Mouse (Mus musculus): ENCODE measurements around the gene Gm11627. TPM values are rescaled to one million over a fixed set of nuclear protein-coding genes. Genes with fewer than 3 reads are reported as not detected.

Gene Gm11627
- polyA plus RNA-seq (2012; rRNA removed) = 0.27 TPM in 1 of 2 replicates, not detected in the other

- WGBS = 37% methylated on average over 23 of the region's 23 CpGs
- 0 out of 2 replicates have a peak, but pooled peaks cover 2% of the 10 kb centered on the region for H3K27me3 ChIP-seq (ENCODE audit: control insufficient read depth, insufficient read depth, low read length)
- no peak within 1 kb of the TSS for H3K27ac ChIP-seq (ENCODE audit: insufficient read depth, low read length)
- TF ChIP-seq CTCF (IDR thresholded peaks at IDR 0.05; ENCODE audit: extremely low read depth, insufficient read depth, insufficient read length, insufficient replicate concordance) = no peak
- TF ChIP-seq POLR2A (IDR thresholded peaks at IDR 0.05; ENCODE audit: low read depth, low read length) = no peak
- H3K36me3 ChIP-seq (ENCODE audit: control insufficient read depth, insufficient read depth, low read length) = no peaks in the 10 kb centered on the region
- no peak for DNase-seq (ENCODE audit: low read depth in 1 of 2, low spot score in 2 of 2)
- no peaks in the 10 kb centered on the region; the same call in 1 of the 2 replicates for H3K4me1 ChIP-seq (ENCODE audit: control insufficient read depth, insufficient read depth, insufficient read length)
- peak within 1 kb of the TSS; percentile 11; the same call in 1 of the 2 replicates for H3K4me3 ChIP-seq (ENCODE audit: extremely low read depth, insufficient read depth, insufficient read length)
Observed at GRCm38 (mm10) chr11:102579165-102580033, at the start of gene Gm11627. Gene Gm11627, minus strand, starts transcription at chr11:102579461.

GRCm38 (mm10) chr11:102628529-102628928 is 49.3 kb upstream of the Gm11627 start:
- Histone ChIP-seq H3K27me3 (ENCODE audit: control insufficient read depth, insufficient read depth, low read length) (no peaks in the 10 kb centered on the region), H3K36me3 (ENCODE audit: control insufficient read depth, insufficient read depth, low read length) (no peaks in the 10 kb centered on the region), H3K4me3 (ENCODE audit: extremely low read depth, insufficient read depth, insufficient read length) (no peak overlapping the region), H3K4me1 (ENCODE audit: control insufficient read depth, insufficient read depth, insufficient read length) (no peaks in the 10 kb centered on the region), H3K27ac (ENCODE audit: insufficient read depth, low read length) (no peak overlapping the region)
- TF ChIP-seq CTCF (IDR thresholded peaks at IDR 0.05; ENCODE audit: extremely low read depth, insufficient read depth, insufficient read length, insufficient replicate concordance) = no peak
- no peak for TF ChIP-seq POLR2A (IDR thresholded peaks at IDR 0.05; ENCODE audit: low read depth, low read length)
- no peak for DNase-seq (ENCODE audit: low read depth in 1 of 2, low spot score in 2 of 2)
- 85% methylated on average over 9 of the region's 9 CpGs for WGBS

DNA sequence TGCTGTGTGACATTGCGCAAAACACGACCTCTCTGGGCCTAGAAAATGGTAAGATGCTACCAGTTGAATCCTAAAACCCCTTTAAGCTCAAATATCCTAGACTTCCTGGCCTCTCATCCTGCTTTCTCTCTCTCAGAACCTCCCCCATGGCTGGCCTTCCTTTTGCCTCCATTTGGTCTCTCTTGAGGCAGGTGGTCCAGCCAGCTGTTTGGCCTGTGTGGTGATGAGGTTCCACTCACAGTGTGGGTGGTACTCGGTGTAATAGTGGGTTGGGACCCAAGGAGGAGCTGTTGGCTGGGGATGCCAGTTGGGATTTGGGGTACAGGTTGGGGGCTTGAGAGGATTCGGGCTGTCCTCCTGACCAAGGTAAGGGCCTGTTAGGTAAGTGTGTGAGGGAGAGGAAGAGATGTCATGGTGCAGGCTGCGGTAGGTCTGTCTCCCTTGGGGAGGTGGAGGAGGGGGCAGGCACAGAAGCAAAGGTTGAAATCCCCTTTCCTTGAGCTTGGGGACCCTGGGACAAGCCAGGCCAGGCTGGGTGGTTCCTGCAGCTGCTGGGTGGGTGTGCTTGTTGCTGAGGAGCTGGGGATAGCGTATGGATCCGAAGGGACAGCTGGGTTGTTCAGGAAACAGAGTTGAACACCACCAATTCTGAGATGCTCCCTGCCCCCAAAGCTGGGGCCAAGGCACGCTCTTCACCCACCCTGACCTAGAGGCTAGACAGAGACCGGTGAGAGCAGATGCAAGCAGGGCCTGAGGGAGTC is 48.1 kb upstream of the Gm11627 start:
- no peak overlapping the region for H3K27ac ChIP-seq (ENCODE audit: insufficient read depth, low read length)
- H3K36me3 ChIP-seq (ENCODE audit: control insufficient read depth, insufficient read depth, low read length) = no peaks in the 10 kb centered on the region
- H3K4me1 ChIP-seq (ENCODE audit: control insufficient read depth, insufficient read depth, insufficient read length) = no peaks in the 10 kb centered on the region
- no peak for DNase-seq (ENCODE audit: low read depth in 1 of 2, low spot score in 2 of 2)
- TF ChIP-seq POLR2A (IDR thresholded peaks at IDR 0.05; ENCODE audit: low read depth, low read length) = no peak
- H3K4me3 ChIP-seq (ENCODE audit: extremely low read depth, insufficient read depth, insufficient read length) = no peak overlapping the region
- no peaks in the 10 kb centered on the region for H3K27me3 ChIP-seq (ENCODE audit: control insufficient read depth, insufficient read depth, low read length)
- 88% methylated on average over 9 of the region's 9 CpGs for WGBS

GRCm38 (mm10) chr11:102624888-102625407 is 45.7 kb upstream of the Gm11627 start:
- DNase-seq (ENCODE audit: low read depth in 1 of 2, low spot score in 2 of 2) = no peak
- 70% methylated on average over 14 of the region's 14 CpGs for WGBS

DNA sequence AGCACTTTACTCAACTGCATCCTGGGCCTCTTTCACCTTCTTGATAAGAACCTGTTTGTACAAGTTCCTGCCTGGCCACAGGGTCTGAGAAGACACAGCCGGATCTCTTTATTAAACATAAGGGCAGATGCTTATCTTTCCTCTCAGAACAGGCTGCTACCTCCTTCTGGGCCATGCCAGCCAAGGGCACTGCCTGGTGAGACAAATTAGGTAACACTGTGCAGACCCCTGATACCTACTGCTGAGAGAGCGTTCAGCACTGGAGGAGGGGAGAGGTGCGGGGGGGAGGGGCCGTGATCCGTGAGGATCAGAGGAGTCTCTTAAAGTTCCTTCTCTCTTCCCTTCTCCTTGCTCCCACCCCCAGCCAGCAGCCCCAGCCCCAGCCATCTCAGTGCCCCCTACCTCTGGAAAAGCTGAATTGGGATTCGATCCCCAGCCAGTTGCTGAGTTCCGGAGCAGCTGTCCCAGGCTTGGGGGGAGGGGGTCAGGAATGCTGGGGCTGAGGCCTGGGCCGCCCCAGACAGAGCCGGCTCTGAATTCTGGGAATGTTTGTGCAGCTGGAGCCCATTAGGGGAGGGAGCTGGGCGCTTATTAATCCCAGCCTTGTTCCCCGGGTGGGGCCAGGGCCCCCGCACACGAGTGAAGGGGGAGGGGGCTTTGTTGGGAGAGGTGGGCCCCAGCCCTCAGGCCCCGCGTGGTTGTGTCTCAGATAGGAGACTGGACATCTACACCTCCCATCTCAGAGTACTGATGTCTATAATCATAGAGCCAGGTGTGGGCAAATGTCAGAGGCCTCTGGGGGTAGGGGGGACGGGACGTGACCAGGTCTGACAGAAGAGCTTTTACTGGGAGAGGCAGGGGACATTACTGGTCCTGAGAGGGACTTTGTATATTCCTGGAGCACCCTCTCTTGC is 44.9 kb upstream of the Gm11627 start:
- no peaks in the 10 kb centered on the region for H3K4me1 ChIP-seq (ENCODE audit: control insufficient read depth, insufficient read depth, insufficient read length)
- WGBS = 62% methylated on average over 17 of the region's 17 CpGs
- H3K27me3 ChIP-seq (ENCODE audit: control insufficient read depth, insufficient read depth, low read length) = no peaks in the 10 kb centered on the region
- no peak for TF ChIP-seq POLR2A (IDR thresholded peaks at IDR 0.05; ENCODE audit: low read depth, low read length)
- TF ChIP-seq CTCF (IDR thresholded peaks at IDR 0.05; ENCODE audit: extremely low read depth, insufficient read depth, insufficient read length, insufficient replicate concordance) = no peak
- no peak overlapping the region for H3K4me3 ChIP-seq (ENCODE audit: extremely low read depth, insufficient read depth, insufficient read length)
- no peak for DNase-seq (ENCODE audit: low read depth in 1 of 2, low spot score in 2 of 2)
- H3K27ac ChIP-seq (ENCODE audit: insufficient read depth, low read length) = no peak overlapping the region
- H3K36me3 ChIP-seq (ENCODE audit: control insufficient read depth, insufficient read depth, low read length) = no peaks in the 10 kb centered on the region

More at GRCm38 (mm10) chr11:102624888-102625407, 45.7 kb upstream of the Gm11627 start:
- Histone ChIP-seq H3K36me3 (ENCODE audit: control insufficient read depth, insufficient read depth, low read length) (no peaks in the 10 kb centered on the region), H3K27ac (ENCODE audit: insufficient read depth, low read length) (no peak overlapping the region), H3K27me3 (ENCODE audit: control insufficient read depth, insufficient read depth, low read length) (no peaks in the 10 kb centered on the region), H3K4me3 (ENCODE audit: extremely low read depth, insufficient read depth, insufficient read length) (no peak overlapping the region), H3K4me1 (ENCODE audit: control insufficient read depth, insufficient read depth, insufficient read length) (no peaks in the 10 kb centered on the region)
- no peak for TF ChIP-seq POLR2A (IDR thresholded peaks at IDR 0.05; ENCODE audit: low read depth, low read length)
- TF ChIP-seq CTCF (IDR thresholded peaks at IDR 0.05; ENCODE audit: extremely low read depth, insufficient read depth, insufficient read length, insufficient replicate concordance) = no peak

DNA sequence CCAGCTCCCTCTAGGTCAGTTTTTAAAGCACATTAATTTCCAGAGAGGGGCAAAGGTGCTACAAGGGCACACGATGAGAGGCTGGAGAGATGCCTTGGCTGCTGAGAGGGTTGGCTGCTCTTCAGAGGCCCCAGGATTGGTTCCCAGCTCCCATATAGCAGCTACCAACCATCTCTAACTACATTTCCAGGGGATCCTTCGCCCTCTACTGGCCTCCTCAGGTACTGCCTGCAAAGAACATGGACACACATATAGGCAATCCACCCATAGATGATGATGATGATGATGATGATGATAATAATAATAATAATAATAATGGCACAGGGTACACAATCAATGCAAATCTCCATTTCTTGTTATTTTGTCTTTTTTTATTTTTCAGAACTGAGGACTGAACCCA is 40.2 kb upstream of the Gm11627 start:
- WGBS = 67% methylated on average over 2 of the region's 2 CpGs
- TF ChIP-seq CTCF (IDR thresholded peaks at IDR 0.05; ENCODE audit: extremely low read depth, insufficient read depth, insufficient read length, insufficient replicate concordance) = no peak
- TF ChIP-seq POLR2A (IDR thresholded peaks at IDR 0.05; ENCODE audit: low read depth, low read length) = no peak
- Histone ChIP-seq H3K27ac (ENCODE audit: insufficient read depth, low read length) (no peak overlapping the region), H3K4me3 (ENCODE audit: extremely low read depth, insufficient read depth, insufficient read length) (no peak overlapping the region), H3K4me1 (ENCODE audit: control insufficient read depth, insufficient read depth, insufficient read length) (no peaks in the 10 kb centered on the region), H3K27me3 (ENCODE audit: control insufficient read depth, insufficient read depth, low read length) (no peaks in the 10 kb centered on the region), H3K36me3 (ENCODE audit: control insufficient read depth, insufficient read depth, low read length) (no peaks in the 10 kb centered on the region)
- no peak for DNase-seq (ENCODE audit: low read depth in 1 of 2, low spot score in 2 of 2)

All from spleen, adult 2 months (tissue).